Mouse (Mus musculus) adrenal gland, postnatal 25 days (tissue): ENCODE results near the gene Jade3. TPM values are rescaled to one million over a fixed set of nuclear protein-coding genes. Genes with fewer than 3 reads are reported as not detected.

Experiments
- DNase-seq: peaks from one replicate; pipeline ENCODE4 v3.0.0; 2021; ENCODE audit warnings: mixed read lengths
- total RNA-seq: library from RNA; stranded (reverse); gene quantifications from 2 replicates; pipeline ENCODE4 v1.2.3, GENCODE M21; 2021

Jade3 gene
- total RNA-seq, 1 experiment from 2014 or later = 6.0 TPM

DNA sequence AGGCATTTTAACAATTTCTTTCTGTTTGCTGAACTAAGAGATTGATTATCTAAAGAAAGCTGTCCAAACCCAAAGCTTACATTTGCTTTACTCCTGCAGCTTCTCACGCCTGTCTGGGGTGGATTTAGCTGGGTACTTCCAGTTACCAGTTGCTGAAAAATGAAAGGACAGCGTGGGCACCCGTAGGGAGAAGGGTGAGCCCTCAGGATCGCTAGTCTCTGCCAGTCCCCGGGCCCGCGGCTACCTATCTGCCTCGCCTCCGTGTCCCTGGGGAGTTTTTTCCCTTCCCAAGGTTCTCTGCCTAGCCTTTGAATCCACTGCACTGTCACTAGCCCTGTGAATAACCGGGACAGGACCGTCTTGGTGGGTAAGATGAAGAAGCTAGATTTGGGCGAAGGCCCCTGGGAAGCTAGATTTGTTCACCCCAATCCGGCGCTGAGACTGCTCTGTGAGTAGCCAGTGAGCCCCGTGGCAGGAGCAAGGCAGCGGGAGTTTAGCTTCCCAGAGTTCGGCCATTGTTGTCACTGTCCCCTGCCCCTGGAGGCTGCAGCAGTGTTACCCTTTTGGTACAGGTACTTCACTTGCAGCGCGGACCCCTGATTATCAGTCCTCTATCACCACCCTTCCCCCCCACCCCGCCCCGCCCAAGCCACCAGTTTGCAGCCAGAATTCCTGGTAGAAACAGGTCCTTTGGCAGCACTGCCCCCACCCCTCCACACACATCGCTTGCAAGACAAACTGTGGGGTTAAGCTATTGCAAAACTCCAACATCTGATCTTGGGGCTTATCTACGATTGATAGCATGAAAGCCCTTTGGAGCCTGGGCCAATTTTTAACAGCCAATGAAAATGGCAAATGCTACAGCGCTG lies 122.8 kb downstream of the Jade3 start:
- peak; percentile 29 for DNase-seq

DNA sequence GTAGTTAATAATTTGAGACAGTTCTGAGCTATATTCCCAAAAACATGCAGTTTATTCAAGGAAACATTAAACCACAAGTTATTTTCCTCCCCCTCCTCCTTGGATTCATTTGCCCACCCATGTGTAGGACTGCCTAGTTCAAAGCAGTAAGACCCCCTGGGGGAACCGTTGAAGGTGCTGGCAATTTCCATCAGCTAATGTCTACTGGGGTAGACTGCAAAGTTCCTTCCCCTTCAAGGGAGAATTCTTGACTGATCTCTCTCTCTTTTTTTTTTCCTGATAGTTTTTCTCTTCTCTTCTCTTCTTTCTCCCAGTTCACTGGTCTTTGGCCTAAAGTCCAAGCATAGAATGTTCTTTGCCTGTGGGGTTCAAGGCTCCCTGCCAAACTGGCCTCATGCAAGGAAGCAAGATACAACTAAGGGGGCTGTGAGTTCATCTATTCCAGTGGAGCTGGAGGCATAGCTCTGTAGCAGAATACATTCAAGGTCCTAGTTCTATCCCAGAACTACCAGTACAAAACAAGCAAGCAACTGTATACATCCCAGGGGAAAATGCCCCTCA lies 123.5 kb downstream of the Jade3 start:
- DNase-seq = no peak

DNA sequence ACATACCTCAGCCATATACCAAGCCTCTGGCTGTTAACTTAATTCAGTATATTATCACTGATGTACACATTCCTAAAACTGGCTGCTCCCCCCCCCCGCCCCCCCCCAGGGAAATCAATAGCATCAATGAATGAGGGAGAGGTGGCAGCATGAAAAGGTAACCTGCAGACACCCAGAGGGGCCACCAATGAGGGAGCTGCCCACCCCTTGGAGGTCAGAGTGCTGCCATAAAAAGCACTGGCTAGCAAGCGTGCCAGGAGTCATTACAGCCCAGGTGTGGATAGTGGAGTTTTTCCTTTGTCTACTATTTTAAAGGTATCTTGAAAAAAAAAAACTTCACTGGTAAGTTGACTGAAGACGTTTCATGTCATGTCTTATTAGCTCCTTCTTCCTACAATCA lies 124.0 kb downstream of the Jade3 start, which contains the start of gene Rgn:
Gene Rgn (plus strand): TSS at position 256 of the 400 bp plus-strand sequence.
- DNase-seq = no peak

GRCm38 (mm10) chrX:20552199-20552598 lies 126.7 kb downstream of the Jade3 start:
- no peak for DNase-seq

- no peak for DNase-seq
These were observed 136.4 kb downstream of the Jade3 start for GRCm38 (mm10) chrX:20561846-20562245.

GRCm38 (mm10) chrX:20563941-20564340 lies 138.5 kb downstream of the Jade3 start:
- no peak for DNase-seq

Other genes with a start within 250 kb of the Jade3 start
- gene Slc9a7, start 133.9 kb upstream of the Jade3 start, total RNA-seq = 20.8 and 22.9 TPM in 2 replicates
- 11.8 and 20.1 TPM in 2 replicates for gene Rp2, start 61.2 kb upstream of the Jade3 start, total RNA-seq
- gene Rgn, start 124.1 kb downstream of the Jade3 start, total RNA-seq = 3.3 and 7.5 TPM in 2 replicates
- gene Rbm10, start 191.8 kb downstream of the Jade3 start, total RNA-seq = 36.6 and 44.7 TPM in 2 replicates
- gene Ndufb11, start 191.9 kb downstream of the Jade3 start, total RNA-seq = 325 and 354 TPM in 2 replicates
- gene Uba1, start 232.6 kb downstream of the Jade3 start, total RNA-seq = 472 and 515 TPM in 2 replicates